Mouse (Mus musculus): ENCODE data around the gene Hoxd4.

The Hoxd4 gene

DNA sequence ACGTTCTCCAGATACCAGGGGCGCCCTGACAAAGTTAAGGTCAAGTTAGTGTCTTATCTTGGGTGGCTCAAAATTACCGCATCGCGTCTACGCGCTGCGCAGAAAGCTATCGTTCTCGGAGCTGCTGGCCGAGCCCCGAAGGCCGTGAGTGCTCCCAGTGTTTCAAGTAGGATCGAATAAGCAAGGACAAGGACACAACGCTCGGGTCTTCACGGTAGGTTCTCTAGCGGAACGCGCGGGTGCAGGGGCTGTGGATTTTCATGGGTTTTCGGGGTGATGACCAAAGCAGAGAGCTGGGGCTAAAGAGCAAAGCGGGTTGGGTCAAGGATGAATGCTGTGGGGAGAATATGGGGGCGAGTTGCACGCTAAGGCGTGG, 32.1 kb upstream of the Hoxd4 start:
- no peak for DNase-seq

DNA sequence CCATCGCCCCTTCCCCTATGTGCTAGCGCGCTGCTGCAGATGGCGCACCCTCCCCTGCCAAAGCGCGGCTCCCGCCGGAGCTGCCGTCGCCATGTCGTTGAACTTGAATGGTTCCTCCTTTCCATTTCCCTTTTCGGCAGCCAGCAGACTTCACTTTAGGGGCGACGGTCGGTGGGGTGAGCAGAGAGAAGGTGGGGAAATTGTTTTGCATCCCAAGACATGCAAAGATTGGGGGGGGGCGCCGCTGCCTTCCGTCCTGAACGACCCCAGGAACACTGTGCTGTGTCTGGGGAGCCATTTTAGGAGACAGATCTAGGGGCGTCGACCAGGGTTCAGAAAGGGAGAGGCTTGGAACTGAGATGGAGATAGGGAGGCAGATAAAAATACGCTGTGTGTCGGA, 31.7 kb upstream of the Hoxd4 start:
- DNase-seq = no peak

- no peak for DNase-seq
These were observed 30.9 kb upstream of the Hoxd4 start for GRCm38 (mm10) chr2:74680561-74681398.

DNA sequence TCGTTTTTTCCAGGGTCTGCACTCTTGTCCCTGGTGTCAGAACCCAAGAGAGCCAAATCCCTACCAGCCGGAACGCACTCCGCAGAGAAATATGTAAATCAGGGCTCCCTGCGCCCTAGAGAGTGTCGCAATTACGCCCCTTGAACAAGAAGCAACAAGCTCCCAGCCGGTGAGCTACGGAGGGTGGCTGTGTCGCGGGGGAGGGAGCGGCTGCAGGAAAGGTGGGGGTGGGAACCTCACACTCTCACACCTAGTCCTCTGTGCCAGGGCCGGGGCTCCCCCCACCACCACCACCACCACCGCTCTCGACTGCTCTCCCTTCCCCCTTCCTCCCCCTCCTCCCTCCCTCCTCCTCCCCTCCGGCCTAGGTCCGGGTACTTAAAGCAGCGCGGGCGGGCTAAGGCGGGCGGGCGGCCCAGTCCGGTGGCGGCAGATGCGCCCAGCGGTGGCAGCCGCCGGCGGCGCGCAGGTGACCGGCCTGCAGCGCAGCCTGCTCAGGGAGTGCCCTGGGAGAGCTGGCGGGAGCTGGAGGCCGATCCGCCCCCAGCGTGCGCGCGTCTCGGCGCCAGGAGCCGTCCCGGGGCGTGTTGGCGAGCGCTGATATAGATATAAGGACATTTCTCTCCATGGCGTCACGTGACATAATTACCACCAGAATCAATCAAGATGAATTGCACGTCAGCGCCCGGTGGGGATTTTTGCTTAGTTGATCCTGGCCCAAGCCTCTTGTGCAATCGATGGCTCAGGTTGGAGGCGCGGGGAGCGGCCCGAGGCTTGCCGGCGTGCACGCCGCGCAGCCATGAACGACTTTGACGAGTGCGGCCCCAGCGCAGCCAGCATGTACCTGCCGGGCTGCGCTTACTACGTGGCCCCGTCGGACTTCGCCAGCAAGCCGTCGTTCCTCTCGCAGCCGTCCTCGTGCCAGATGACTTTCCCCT, 29.9 kb upstream of the Hoxd4 start:
- peak in 1 of 2 experiments; percentile 8 for DNase-seq

DNA sequence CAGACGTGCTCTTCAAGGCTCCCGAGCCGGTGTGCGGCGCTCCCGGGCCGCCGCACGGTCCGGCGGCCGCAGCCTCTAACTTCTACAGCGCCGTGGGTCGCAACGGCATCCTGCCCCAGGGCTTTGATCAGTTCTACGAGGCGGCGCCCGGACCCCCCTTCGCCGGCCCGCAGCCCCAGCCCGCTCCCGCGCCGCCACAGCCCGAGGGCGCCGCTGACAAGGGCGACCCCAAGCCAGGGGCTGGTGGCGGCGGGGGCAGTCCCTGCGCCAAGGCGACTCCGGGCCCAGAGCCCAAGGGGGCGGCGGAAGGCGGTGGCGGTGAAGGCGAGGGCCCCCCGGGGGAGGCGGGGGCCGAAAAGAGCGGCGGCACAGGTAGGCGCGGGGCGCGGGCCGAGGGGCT, 28.9 kb upstream of the Hoxd4 start:
- DNase-seq = no peak

GRCm38 (mm10) chr2:74683471-74683951, 28.2 kb upstream of the Hoxd4 start:
- DNase-seq = no peak

DNA sequence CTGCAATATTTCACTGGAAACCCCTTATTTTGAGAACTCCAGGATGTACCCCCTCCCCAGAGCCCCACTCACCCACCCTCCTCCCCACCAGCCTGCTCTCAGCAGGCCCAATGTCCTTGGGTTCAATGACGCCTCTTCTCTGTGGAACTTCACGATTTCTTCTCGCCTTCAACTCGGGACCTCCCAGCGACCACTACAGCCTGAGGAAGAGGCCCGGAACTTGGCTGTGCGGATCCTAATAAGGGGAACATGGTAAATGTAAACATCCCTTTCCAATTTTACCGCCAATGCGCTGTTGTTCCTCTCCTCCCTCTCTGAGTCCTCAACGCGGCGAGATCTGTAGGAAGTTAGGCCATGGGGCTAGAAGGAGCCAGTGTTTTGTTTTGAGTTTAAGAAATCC, 27.6 kb upstream of the Hoxd4 start:
- no peak for DNase-seq

GRCm38 (mm10) chr2:74685059-74685603, 26.6 kb upstream of the Hoxd4 start:
- DNase-seq = no peak

DNA sequence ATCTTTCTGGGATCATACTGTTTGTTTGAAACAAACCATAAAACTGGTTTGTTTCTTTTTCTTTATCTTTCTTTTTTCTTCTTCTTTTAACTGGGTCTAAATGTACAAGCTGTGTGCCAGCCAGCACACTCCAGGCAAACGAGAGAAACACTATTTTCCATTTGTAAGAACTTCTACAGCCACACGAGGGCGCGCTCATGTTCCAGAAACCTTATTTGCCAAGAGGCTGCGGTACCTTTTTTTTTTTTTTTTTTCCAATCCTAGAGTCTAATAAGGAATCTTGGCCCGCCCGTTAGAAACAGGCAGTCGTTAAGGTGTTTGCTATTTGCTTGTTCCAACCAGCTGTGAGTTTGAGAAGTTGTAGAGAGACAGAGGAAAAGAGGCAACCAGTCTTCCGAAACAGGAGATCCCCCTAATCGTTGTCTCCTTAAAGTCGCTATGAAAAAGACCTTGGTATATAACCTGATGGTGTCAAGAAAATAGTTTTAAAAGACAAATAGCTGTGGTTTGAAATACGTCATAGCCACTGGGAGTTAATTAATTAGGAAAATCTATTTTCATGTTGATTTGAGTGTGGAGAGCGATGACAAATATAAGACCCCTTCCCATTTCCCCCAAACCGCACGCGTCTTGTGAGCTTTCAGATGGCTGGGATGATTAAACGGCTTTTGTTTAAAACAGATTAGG, 25.3 kb upstream of the Hoxd4 start:
- DNase-seq = peak; percentile 75 to 77

DNA sequence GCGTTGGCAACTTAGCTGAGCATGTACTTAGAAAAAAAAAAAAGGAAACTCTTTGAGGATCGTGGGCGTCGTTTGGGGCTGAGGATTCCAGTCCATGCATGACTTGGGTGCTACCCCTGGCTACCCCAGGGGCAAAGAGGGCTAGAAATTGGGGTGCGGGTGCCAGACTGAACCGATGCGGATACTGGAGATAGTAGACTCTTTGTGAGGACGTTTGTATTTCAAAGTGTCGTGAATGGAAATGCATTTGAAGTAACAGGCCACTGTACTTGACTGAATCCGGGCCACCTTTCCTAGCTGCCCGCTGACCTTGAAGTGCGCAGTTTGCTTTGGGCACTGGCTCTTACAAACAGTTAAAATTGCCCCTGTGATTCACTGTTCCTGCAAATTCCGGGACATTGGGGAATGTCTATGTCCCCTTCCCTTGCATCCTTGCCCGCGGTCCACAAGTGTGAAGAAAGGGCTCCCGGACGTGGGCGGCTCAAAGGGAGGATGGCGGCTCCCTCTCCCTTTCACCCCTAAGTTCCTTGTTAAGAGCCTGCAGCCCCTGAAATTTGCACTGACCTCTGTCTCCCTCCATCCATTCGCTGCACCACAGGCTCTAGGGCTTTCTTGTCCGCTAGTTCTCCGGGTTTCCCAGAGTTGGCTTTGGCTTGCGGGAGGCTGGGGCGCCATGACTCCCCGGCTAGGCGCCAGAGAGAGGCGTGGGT, 24.6 kb upstream of the Hoxd4 start:
- DNase-seq = no peak

DNA sequence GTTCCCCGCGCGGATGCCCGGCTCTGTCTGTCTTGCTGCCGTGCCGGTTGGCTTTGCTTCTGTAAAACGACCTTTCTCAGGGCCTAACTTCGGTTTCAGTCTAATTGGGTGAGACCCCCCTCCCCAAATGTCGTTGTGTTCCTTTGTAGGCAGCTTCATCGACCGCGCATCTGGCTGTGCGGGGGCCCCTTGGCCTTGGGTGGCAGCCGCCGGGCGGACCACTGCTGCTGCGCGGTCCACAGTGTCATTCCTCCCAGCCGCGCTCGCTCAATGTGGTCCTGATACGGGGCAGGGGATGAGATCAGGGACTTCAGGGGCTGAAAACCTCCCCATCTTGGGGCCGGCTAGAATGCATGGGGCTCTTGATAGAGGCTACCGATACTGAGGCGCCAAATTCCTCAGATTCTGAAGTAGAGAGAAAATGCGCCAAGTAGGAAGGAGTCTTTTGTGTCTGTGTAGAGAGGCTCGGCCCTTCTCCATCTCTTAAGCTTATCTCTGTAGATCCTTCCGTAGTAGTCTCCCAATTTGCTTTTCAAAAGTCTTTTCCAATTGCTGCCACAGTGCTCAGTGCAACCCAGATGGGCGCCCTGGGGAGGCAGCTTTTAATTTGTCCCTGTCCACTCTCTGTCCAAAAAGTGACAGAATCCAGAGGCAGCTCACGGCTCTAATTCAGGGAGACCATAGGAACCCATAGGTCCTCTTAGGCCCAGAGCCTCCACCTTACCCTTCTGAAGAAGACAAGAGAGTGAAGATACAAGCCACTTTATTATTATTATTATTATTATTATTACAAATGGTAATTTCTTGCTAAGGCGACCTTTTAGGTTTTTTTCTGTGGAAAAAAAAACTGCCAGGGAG, 23.8 kb upstream of the Hoxd4 start:
- no peak for DNase-seq

DNA sequence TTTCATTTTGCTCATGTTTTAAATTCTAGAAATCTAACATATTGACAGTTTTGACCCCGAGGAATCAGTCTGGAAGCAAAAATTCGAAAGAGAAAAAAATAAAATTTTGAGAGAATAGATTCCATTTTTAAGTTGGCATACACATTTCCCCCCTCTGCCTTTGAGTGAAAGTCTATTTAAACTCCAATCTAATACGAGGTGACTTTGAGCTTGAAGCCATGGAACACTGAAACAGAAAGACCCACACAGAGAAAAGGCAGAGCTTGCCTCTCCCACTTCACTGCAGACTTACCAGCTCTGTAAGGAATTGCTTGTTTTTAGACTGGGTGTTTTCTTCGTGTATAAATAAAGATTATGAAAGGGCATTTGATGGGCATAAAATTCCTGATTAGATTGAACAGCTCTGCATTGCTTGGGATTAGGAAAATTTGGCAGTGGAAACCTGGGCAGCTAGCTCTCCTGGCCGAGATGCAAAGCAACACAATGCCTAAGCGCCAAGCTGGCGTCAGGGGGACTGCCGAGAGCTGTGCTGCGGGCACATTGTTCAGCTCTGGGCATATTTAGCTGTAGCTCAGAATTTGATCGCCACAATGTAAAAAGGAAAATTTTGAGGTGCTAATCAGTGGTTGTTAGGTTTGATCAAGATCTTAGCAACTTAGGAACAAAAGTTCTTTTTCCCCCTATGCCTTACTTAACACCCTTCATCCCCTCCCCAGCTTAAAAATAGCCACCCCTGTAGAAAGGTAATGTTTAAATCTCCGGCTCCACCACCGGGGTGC, 22.7 kb upstream of the Hoxd4 start:
- no peak for DNase-seq

DNA sequence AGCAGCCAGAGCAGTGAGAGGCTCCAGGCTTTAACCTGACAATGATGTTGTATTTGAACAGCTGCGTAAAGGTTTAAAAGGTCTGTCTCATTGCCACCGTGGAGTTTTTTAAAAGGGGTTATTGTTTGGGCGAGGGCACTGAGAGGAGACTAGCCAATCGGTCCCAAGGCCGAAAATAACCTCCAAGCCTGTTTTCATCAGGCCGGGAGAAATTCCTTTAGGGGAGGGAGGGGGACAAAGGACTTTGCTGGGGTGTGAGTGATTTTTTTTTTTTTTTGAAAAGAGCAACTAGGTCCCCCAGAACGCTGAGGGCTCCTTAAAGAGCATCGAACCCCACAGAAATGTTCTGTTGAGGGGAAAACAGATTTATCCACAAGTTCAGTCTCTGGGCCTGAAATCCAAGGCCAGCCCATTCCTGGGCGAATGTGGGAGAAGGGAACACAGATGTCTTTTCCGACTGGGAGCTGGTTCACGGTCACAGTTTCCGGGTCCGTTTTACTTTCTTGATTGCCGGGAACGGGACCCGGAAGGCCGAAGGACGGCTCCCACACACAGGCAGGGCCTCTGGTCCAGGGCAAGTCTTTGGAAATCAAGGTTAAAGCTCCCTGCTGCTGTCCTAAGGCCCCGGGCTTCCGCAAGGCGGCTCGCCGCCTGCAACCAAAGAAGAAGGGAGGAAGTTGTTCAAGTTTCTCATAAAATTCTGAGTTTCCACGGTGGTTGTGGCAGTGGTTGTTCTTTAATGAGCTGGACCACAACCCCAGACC, 22.0 kb upstream of the Hoxd4 start:
- DNase-seq = no peak

GRCm38 (mm10) chr2:74690338-74690716, 21.4 kb upstream of the Hoxd4 start:
- DNase-seq = no peak

GRCm38 (mm10) chr2:74691022-74691951, 20.4 kb upstream of the Hoxd4 start, which contains the start of gene Hoxd10:
Hoxd10 (plus strand) TSS chr2:74691924.
- peak; percentile 53 to 59 for DNase-seq

GRCm38 (mm10) chr2:74691995-74692807, 19.5 kb upstream of the Hoxd4 start:
- DNase-seq = no peak

DNA sequence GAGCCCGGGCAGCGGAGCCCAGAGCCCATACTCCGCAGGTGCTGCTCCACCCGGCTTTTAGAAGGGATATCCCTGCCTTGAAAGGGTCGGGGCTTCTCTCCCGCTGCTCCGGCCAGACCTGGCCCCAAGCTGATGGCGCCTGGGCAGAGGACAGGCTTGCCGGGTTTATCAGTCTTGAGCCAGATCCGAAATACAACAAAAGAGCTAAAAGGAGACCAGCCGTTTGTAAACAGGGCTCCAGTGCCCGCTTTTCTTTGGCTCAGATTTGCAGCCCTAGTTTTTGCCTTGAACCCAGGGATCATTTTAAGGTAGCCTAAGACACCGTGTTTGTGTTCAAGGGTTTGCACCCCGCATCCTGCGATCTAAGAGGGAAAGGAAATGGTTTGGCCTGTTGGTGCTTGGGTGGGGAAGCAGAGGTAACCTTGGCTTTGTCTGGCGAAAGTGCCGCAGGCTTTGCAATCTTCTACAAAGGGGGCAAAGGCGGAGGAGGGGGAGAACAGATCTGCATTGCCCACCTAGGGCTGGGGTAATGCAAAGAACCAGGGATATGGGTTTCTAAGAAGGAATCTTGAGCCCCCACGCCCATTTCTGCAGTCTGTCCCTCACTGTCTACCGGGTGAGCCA, 18.8 kb upstream of the Hoxd4 start:
- DNase-seq = no peak
